Mouse (Mus musculus) liver, adult 2 months (tissue): ENCODE data around the gene Klf1. TPM values are rescaled to one million over a fixed set of nuclear protein-coding genes. Genes with fewer than 3 reads are reported as not detected.

Source experiments
- DNase-seq: peaks from one replicate; pipeline ENCODE4 v3.0.0-alpha.2; 2011; ENCODE audit warnings: low read depth, low spot score; ENCODE audit errors: extremely low read depth
- H3K27ac ChIP-seq: fragments of 200-500 bp; replicated peaks from 2 replicates; pipeline ENCODE4 v1.5.1; 2012; ENCODE audit warnings: low read depth, mild to moderate bottlenecking, control low read depth, inconsistent platforms, low read length; ENCODE audit not compliant: insufficient read depth
- H3K27me3 ChIP-seq: fragments of 200-500 bp; 2 replicates; pipeline ENCODE4 v1.6.1; 2012; ENCODE audit warnings: mild to moderate bottlenecking, moderate library complexity, low read length, inconsistent platforms; ENCODE audit not compliant: control insufficient read depth, insufficient read depth
- H3K36me3 ChIP-seq: fragments of 200-500 bp; 2 replicates; pipeline ENCODE4 v1.6.1; 2012; ENCODE audit warnings: low read length, inconsistent platforms; ENCODE audit not compliant: control insufficient read depth, insufficient read depth
- H3K4me1 ChIP-seq: fragments of 200-500 bp; 2 replicates; pipeline ENCODE4 v1.6.1; 2011; ENCODE audit warnings: low read length; ENCODE audit not compliant: control insufficient read depth, insufficient read depth
- H3K4me3 ChIP-seq: fragments of 200-500 bp; 2 replicates; pipeline ENCODE4 v1.5.1; 2011; ENCODE audit warnings: low read depth, mild to moderate bottlenecking, control low read depth, low read length, moderate library complexity; ENCODE audit not compliant: insufficient read depth
- H3K79me2 ChIP-seq: fragments of 200-500 bp; 2 replicates; pipeline ENCODE4 v1.6.1; 2012; ENCODE audit warnings: inconsistent platforms, mild to moderate bottlenecking, low read length, moderate library complexity; ENCODE audit not compliant: control insufficient read depth, insufficient read depth
- H3K9ac ChIP-seq: fragments of 200-500 bp; 2 replicates; pipeline ENCODE4 v1.6.1; 2012; ENCODE audit warnings: low read depth, mild to moderate bottlenecking, control low read depth, inconsistent platforms, low read length
- CTCF ChIP-seq: fragments of 200-500 bp; IDR thresholded peaks from 2 replicates; pipeline ENCODE4 v1.5.1; 2011; ENCODE audit warnings: low read depth, low read length, control low read depth
- POLR2A ChIP-seq: fragments of 200-500 bp; IDR thresholded peaks from 2 replicates; pipeline ENCODE4 v1.6.1; 2011; ENCODE audit warnings: low read length, control low read depth; ENCODE audit not compliant: insufficient read depth; ENCODE audit errors: extremely low read depth
- WGBS: fragments of 180-500 bp; shearing (Covaris S2); methylation state at CpG from one replicate; pipeline ENCODE4 v1.1.7; 2018; 5-methylcytosine and 5-hydroxymethylcytosine counted together
- polyA plus RNA-seq: library from polyadenylated mRNA; depleted of rRNA; stranded (reverse); fragments of >200 nt; gene quantifications from 2 replicates; pipeline ENCODE4 v1.2.3, GENCODE M21; 2012; rRNA removed
- total RNA-seq: library from RNA; depleted of rRNA; stranded (reverse); fragments of >200 nt; gene quantifications from 2 replicates; pipeline ENCODE4 v1.2.3, GENCODE M21; 2014; rRNA removed

Klf1 gene
- total and polyA plus RNA-seq, 2 experiments, result 5.8 to 6.6 TPM

- H3K79me2 ChIP-seq, result no peaks in the 10 kb centered on the region
- no peaks in the 10 kb centered on the region for H3K36me3 ChIP-seq
- TF ChIP-seq CTCF (peak; percentile 19; the same call in 1 of the 2 replicates), POLR2A (no peak)
- DNase-seq, result no peak
- H3K27ac ChIP-seq, result no peak overlapping the region
- peaks cover 22% of the 10 kb centered on the region for H3K27me3 ChIP-seq
- 7% methylated on average over 9 of the region's 9 CpGs for WGBS
- H3K4me3 ChIP-seq, result no peak overlapping the region
- H3K9ac ChIP-seq, result no peak overlapping the region
- peaks cover 3% of the 10 kb centered on the region; the same call in 1 of the 2 replicates for H3K4me1 ChIP-seq
Measured at GRCm38 (mm10) chr8:84947241-84947545, 45.5 kb downstream of the Klf1 start.

- H3K79me2 ChIP-seq, result no peaks in the 10 kb centered on the region
- no peak overlapping the region for H3K9ac ChIP-seq
- no peak for DNase-seq
- no peak overlapping the region for H3K27ac ChIP-seq
- no peak for TF ChIP-seq POLR2A
- TF ChIP-seq CTCF, result no peak
- peaks cover 20% of the 10 kb centered on the region for H3K27me3 ChIP-seq
- peaks cover under 1% of the 10 kb centered on the region; the same call in 1 of the 2 replicates for H3K4me1 ChIP-seq
- WGBS, result 29% methylated on average over 12 of the region's 12 CpGs
- no peak overlapping the region for H3K4me3 ChIP-seq
- H3K36me3 ChIP-seq, result no peaks in the 10 kb centered on the region
Measured at GRCm38 (mm10) chr8:84949753-84950152, 48.0 kb downstream of the Klf1 start.

- WGBS, result 7% methylated on average over 18 of the region's 18 CpGs
- Histone ChIP-seq H3K4me3 (no peak overlapping the region), H3K27ac (no peak overlapping the region)
Measured at GRCm38 (mm10) chr8:84952612-84953255, 51.0 kb downstream of the Klf1 start.

More at GRCm38 (mm10) chr8:84952612-84953255, 51.0 kb downstream of the Klf1 start:
- H3K4me1 ChIP-seq, result peaks cover 2% of the 10 kb centered on the region; the same call in 1 of the 2 replicates
- H3K36me3 ChIP-seq, result no peaks in the 10 kb centered on the region
- H3K27me3 ChIP-seq, result peaks cover 3% of the 10 kb centered on the region; the same call in 1 of the 2 replicates
- no peaks in the 10 kb centered on the region for H3K79me2 ChIP-seq
- DNase-seq, result peak; percentile 60
- no peak for TF ChIP-seq POLR2A
- TF ChIP-seq CTCF, result no peak
- H3K9ac ChIP-seq, result no peak overlapping the region

Other genes starting within 250 kb of the Klf1 start
Only the 30 nearest of the 33 such genes appear.
- gene Trmt1, start 215.6 kb upstream of the Klf1 start, total RNA-seq, result 20.7 and 27.3 TPM in 2 replicates
- gene Trmt1, start 215.6 kb upstream of the Klf1 start, polyA plus RNA-seq, result 44.6 and 58.6 TPM in 2 replicates
- gene Nacc1, start 214.1 kb upstream of the Klf1 start, total RNA-seq, result 5.3 and 8.0 TPM in 2 replicates
- gene Nacc1, start 214.1 kb upstream of the Klf1 start, polyA plus RNA-seq, result 31.0 and 32.6 TPM in 2 replicates
- gene Lyl1, start 200.5 kb upstream of the Klf1 start, total RNA-seq, result 0.18 and 0.47 TPM in 2 replicates
- gene Lyl1, start 200.5 kb upstream of the Klf1 start, polyA plus RNA-seq, result 0.71 and 1.3 TPM in 2 replicates
- gene G430095P16Rik, start 178.9 kb upstream of the Klf1 start, total RNA-seq, result not detected in 2 replicates
- 0.19 TPM in 1 of 2 replicates, not detected in the other for gene G430095P16Rik, start 178.9 kb upstream of the Klf1 start, polyA plus RNA-seq
- 20.7 and 27.5 TPM in 2 replicates for gene Nfix, start 101.6 kb upstream of the Klf1 start, total RNA-seq
- gene Nfix, start 101.6 kb upstream of the Klf1 start, polyA plus RNA-seq, result 32.9 and 34.4 TPM in 2 replicates
- gene Dand5, start 79.1 kb upstream of the Klf1 start, total RNA-seq, result 0.94 and 1.8 TPM in 2 replicates
- 2.0 and 2.6 TPM in 2 replicates for gene Dand5, start 79.1 kb upstream of the Klf1 start, polyA plus RNA-seq
- gene Gadd45gip1, start 70.4 kb upstream of the Klf1 start, total RNA-seq, result 26.7 and 28.1 TPM in 2 replicates
- gene Gadd45gip1, start 70.4 kb upstream of the Klf1 start, polyA plus RNA-seq, result 29.8 and 34.2 TPM in 2 replicates
- gene Rad23a, start 61.3 kb upstream of the Klf1 start, total RNA-seq, result 28.2 and 40.7 TPM in 2 replicates
- 52.0 and 68.4 TPM in 2 replicates for gene Rad23a, start 61.3 kb upstream of the Klf1 start, polyA plus RNA-seq
- 411 and 458 TPM in 2 replicates for gene Calr, start 55.0 kb upstream of the Klf1 start, total RNA-seq
- 308 and 349 TPM in 2 replicates for gene Calr, start 55.0 kb upstream of the Klf1 start, polyA plus RNA-seq
- gene Farsa, start 44.9 kb upstream of the Klf1 start, total RNA-seq, result 11.0 and 13.6 TPM in 2 replicates
- gene Farsa, start 44.9 kb upstream of the Klf1 start, polyA plus RNA-seq, result 24.1 and 32.4 TPM in 2 replicates
- gene Syce2, start 29.8 kb upstream of the Klf1 start, total RNA-seq, result 1.1 and 1.6 TPM in 2 replicates
- 0.92 and 1.0 TPM in 2 replicates for gene Syce2, start 29.8 kb upstream of the Klf1 start, polyA plus RNA-seq
- gene Gcdh, start 8.0 kb upstream of the Klf1 start, total RNA-seq, result 461 and 560 TPM in 2 replicates
- gene Gcdh, start 8.0 kb upstream of the Klf1 start, polyA plus RNA-seq, result 1,882 and 2,081 TPM in 2 replicates
- gene Dnase2a, start 6.6 kb downstream of the Klf1 start, total RNA-seq, result 13.0 and 16.1 TPM in 2 replicates
- gene Dnase2a, start 6.6 kb downstream of the Klf1 start, polyA plus RNA-seq, result 16.1 and 20.0 TPM in 2 replicates
- gene Mast1, start 35.4 kb downstream of the Klf1 start, total RNA-seq, result 0.09 and 0.13 TPM in 2 replicates
- 0.25 and 0.43 TPM in 2 replicates for gene Mast1, start 35.4 kb downstream of the Klf1 start, polyA plus RNA-seq
- gene Rtbdn, start 45.1 kb downstream of the Klf1 start, total RNA-seq, result not detected in 2 replicates
- gene Rtbdn, start 45.1 kb downstream of the Klf1 start, polyA plus RNA-seq, result not detected in 2 replicates
- gene Gm49661, start 67.5 kb downstream of the Klf1 start, total RNA-seq, result not detected in 2 replicates
- 1.0 TPM in 1 of 2 replicates, not detected in the other for gene Gm49661, start 67.5 kb downstream of the Klf1 start, polyA plus RNA-seq
- 135 and 157 TPM in 2 replicates for gene Prdx2, start 67.7 kb downstream of the Klf1 start, total RNA-seq
- 110 and 142 TPM in 2 replicates for gene Prdx2, start 67.7 kb downstream of the Klf1 start, polyA plus RNA-seq
- 17.1 and 24.5 TPM in 2 replicates for gene Rnaseh2a, start 67.8 kb downstream of the Klf1 start, total RNA-seq
- 25.6 and 28.3 TPM in 2 replicates for gene Rnaseh2a, start 67.8 kb downstream of the Klf1 start, polyA plus RNA-seq
- gene Junb, start 76.8 kb downstream of the Klf1 start, total RNA-seq, result 29.5 and 45.6 TPM in 2 replicates
- gene Junb, start 76.8 kb downstream of the Klf1 start, polyA plus RNA-seq, result 12.3 and 17.9 TPM in 2 replicates
- 12.4 and 14.2 TPM in 2 replicates for gene Hook2, start 88.7 kb downstream of the Klf1 start, total RNA-seq
- gene Hook2, start 88.7 kb downstream of the Klf1 start, polyA plus RNA-seq, result 9.6 and 12.5 TPM in 2 replicates
- not detected in 2 replicates for gene Best2, start 112.6 kb downstream of the Klf1 start, total RNA-seq
- gene Best2, start 112.6 kb downstream of the Klf1 start, polyA plus RNA-seq, result 0.06 TPM in 1 of 2 replicates, not detected in the other
- 30.3 and 33.8 TPM in 2 replicates for gene Asna1, start 123.4 kb downstream of the Klf1 start, total RNA-seq
- 60.0 and 71.6 TPM in 2 replicates for gene Asna1, start 123.4 kb downstream of the Klf1 start, polyA plus RNA-seq
- gene Trir, start 124.9 kb downstream of the Klf1 start, total RNA-seq, result 83.2 and 94.1 TPM in 2 replicates
- 69.5 and 80.8 TPM in 2 replicates for gene Trir, start 124.9 kb downstream of the Klf1 start, polyA plus RNA-seq
- gene Tnpo2, start 135.0 kb downstream of the Klf1 start, total RNA-seq, result 15.4 and 23.3 TPM in 2 replicates
- gene Tnpo2, start 135.0 kb downstream of the Klf1 start, polyA plus RNA-seq, result 28.8 and 33.1 TPM in 2 replicates
- gene Fbxw9, start 158.1 kb downstream of the Klf1 start, total RNA-seq, result 19.9 and 21.9 TPM in 2 replicates
- 55.2 and 75.4 TPM in 2 replicates for gene Fbxw9, start 158.1 kb downstream of the Klf1 start, polyA plus RNA-seq
- gene Gm5741, start 166.1 kb downstream of the Klf1 start, total RNA-seq, result not detected in 2 replicates
- gene Gm5741, start 166.1 kb downstream of the Klf1 start, polyA plus RNA-seq, result 0.70 TPM in 1 of 2 replicates, not detected in the other
- 14.8 and 15.1 TPM in 2 replicates for gene Dhps, start 169.8 kb downstream of the Klf1 start, total RNA-seq
- 14.4 and 20.6 TPM in 2 replicates for gene Dhps, start 169.8 kb downstream of the Klf1 start, polyA plus RNA-seq
- gene Wdr83os, start 178.8 kb downstream of the Klf1 start, total RNA-seq, result 26.3 and 33.0 TPM in 2 replicates
- 111 and 126 TPM in 2 replicates for gene Wdr83os, start 178.8 kb downstream of the Klf1 start, polyA plus RNA-seq
- gene Wdr83, start 179.4 kb downstream of the Klf1 start, total RNA-seq, result 12.2 and 15.5 TPM in 2 replicates
- 22.5 and 26.2 TPM in 2 replicates for gene Wdr83, start 179.4 kb downstream of the Klf1 start, polyA plus RNA-seq
- gene Man2b1, start 181.3 kb downstream of the Klf1 start, total RNA-seq, result 57.2 and 70.4 TPM in 2 replicates
- gene Man2b1, start 181.3 kb downstream of the Klf1 start, polyA plus RNA-seq, result 51.5 and 69.5 TPM in 2 replicates